Mouse (Mus musculus) c-Kit-positive CD71-negative TER-119-negative erythroid progenitor cells, embryonic 14.5 days (primary cell): ENCODE measurements around the gene E130309D02Rik.

ENCODE experiments used
- DNase-seq: peaks from one replicate; pipeline ENCODE4 v3.0.0-alpha.2; 2013; ENCODE audit warnings: low read depth

Gene E130309D02Rik

GRCm38 (mm10) chr5:143266794-143267193, 48.4 kb downstream of the E130309D02Rik start:
- no peak for DNase-seq

GRCm38 (mm10) chr5:143265409-143265808, 49.8 kb downstream of the E130309D02Rik start:
- DNase-seq: no peak

GRCm38 (mm10) chr5:143264689-143265088, 50.5 kb downstream of the E130309D02Rik start:
- no peak for DNase-seq

- DNase-seq: no peak
These were observed 53.5 kb downstream of the E130309D02Rik start for GRCm38 (mm10) chr5:143261636-143262035.

GRCm38 (mm10) chr5:143255802-143256201, 59.4 kb downstream of the E130309D02Rik start:
- no peak for DNase-seq

GRCm38 (mm10) chr5:143255131-143255519, 60.0 kb downstream of the E130309D02Rik start:
- no peak for DNase-seq

GRCm38 (mm10) chr5:143254487-143255130, 60.6 kb downstream of the E130309D02Rik start:
- DNase-seq: no peak

- DNase-seq: no peak
These were observed 61.2 kb downstream of the E130309D02Rik start for GRCm38 (mm10) chr5:143253881-143254486.

- no peak for DNase-seq
These were observed 61.8 kb downstream of the E130309D02Rik start for GRCm38 (mm10) chr5:143253186-143253880.

GRCm38 (mm10) chr5:143252791-143253185, 62.4 kb downstream of the E130309D02Rik start:
- no peak for DNase-seq

- DNase-seq: no peak
These were observed 63.1 kb downstream of the E130309D02Rik start for GRCm38 (mm10) chr5:143252039-143252438.
